Mouse (Mus musculus): ENCODE measurements around the gene Tab1.

DNA sequence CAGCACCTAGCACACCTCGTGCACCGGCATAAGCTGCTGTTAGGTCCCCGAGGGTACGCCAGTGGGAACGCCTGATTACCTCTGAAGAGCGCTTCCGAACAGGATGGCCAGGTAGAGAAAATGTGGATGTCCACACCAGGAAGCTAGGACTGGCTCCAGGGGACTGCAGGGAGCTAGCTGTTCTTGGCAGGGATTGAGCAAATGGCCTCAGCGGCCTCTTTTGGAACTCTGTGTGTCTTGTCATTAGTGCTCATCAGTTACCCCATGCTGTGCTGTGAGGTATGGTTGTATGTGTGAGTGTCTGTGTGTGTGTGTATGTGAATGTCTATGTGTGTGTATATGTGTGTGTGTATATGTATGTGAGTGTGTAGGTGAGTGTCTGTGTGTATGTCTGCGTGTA is 42.4 kb downstream of the Tab1 start:
- TF ChIP-seq CTCF (IDR thresholded peaks at IDR 0.05; ENCODE audit: control insufficient read depth, insufficient read depth, insufficient replicate concordance, low read depth, low read length): no peak
- TF ChIP-seq POLR2A (IDR thresholded peaks at IDR 0.05; ENCODE audit: control insufficient read depth, low read depth, low read length): no peak

Measured in testis, adult 2 months (tissue).